Mouse (Mus musculus): ENCODE data around the gene Magee2. TPM values are rescaled to one million over a fixed set of nuclear protein-coding genes. Genes with fewer than 3 reads are reported as not detected.
"Not testable (repeated sequence)": the region's sequence is repeated elsewhere in the genome, so short reads cannot be mapped to it uniquely, and the experiment has no call there.

Magee2 gene
- polyA plus RNA-seq (2015; fragmentation: Nextera tagmentation; extraction: Ambion mirVana), result 1.1 and 1.7 TPM in 2 replicates

- H3K36me3 ChIP-seq, result no peaks in the 10 kb centered on the region
- H3K4me2 ChIP-seq, result peak within 1 kb of the TSS; percentile 69
- H3K27me3 ChIP-seq, result peaks cover 23% of the 10 kb centered on the region
- no peak within 1 kb of the TSS for H3K27ac ChIP-seq
- peak within 1 kb of the TSS; percentile 48 for H3K9ac ChIP-seq
- WGBS, result 19% methylated on average over 37 of the region's 37 CpGs
- ATAC-seq (replicated peaks; ENCODE audit: insufficient number of reproducible peaks, insufficient read depth, low FRiP score, low read depth), result no peak
- peak within 1 kb of the TSS; percentile 53 for H3K4me3 ChIP-seq
- no peaks in the 10 kb centered on the region for H3K4me1 ChIP-seq (replicated peaks)
- H3K9me3 ChIP-seq (replicated peaks), result no peaks in the 10 kb centered on the region
Measured at GRCm38 (mm10) chrX:104856751-104857341, at the start of gene Magee2. Gene Magee2 (minus strand): TSS chrX:104857267.

- no peaks in the 10 kb centered on the region for H3K36me3 ChIP-seq
- WGBS, result 38% methylated on average over 9 of the region's 9 CpGs
- no peak for ATAC-seq (replicated peaks; ENCODE audit: insufficient number of reproducible peaks, insufficient read depth, low FRiP score, low read depth)
- no peak overlapping the region for H3K9ac ChIP-seq
- H3K4me2 ChIP-seq, result no peak overlapping the region
- H3K27me3 ChIP-seq, result peaks cover 23% of the 10 kb centered on the region
- H3K4me3 ChIP-seq, result no peak overlapping the region
- H3K9me3 ChIP-seq (replicated peaks), result no peaks in the 10 kb centered on the region
- H3K27ac ChIP-seq, result no peak overlapping the region
- no peaks in the 10 kb centered on the region for H3K4me1 ChIP-seq (replicated peaks)
Measured at GRCm38 (mm10) chrX:104853610-104854009, 3.5 kb downstream of the Magee2 start.

- H3K9me3 ChIP-seq (replicated peaks); H3K9ac ChIP-seq; ATAC-seq (replicated peaks; ENCODE audit: insufficient number of reproducible peaks, insufficient read depth, low FRiP score, low read depth); H3K27me3 ChIP-seq; H3K4me1 ChIP-seq (replicated peaks); H3K27ac ChIP-seq; H3K36me3 ChIP-seq; H3K4me2 ChIP-seq; H3K4me3 ChIP-seq: not testable (repeated sequence)
- 76% methylated on average over 4 of the region's 5 CpGs for WGBS
Measured at GRCm38 (mm10) chrX:104817583-104817982, 39.5 kb downstream of the Magee2 start.

GRCm38 (mm10) chrX:104816987-104817386 lies 40.1 kb downstream of the Magee2 start:
- not testable (repeated sequence) for ATAC-seq (replicated peaks; ENCODE audit: insufficient number of reproducible peaks, insufficient read depth, low FRiP score, low read depth); H3K27me3 ChIP-seq; H3K9me3 ChIP-seq (replicated peaks); H3K4me2 ChIP-seq; H3K36me3 ChIP-seq; H3K9ac ChIP-seq; H3K4me3 ChIP-seq; H3K4me1 ChIP-seq (replicated peaks); H3K27ac ChIP-seq
- WGBS, result 82% methylated on average over 1 of the region's 3 CpGs

- ATAC-seq (replicated peaks; ENCODE audit: insufficient number of reproducible peaks, insufficient read depth, low FRiP score, low read depth); H3K4me1 ChIP-seq (replicated peaks); H3K36me3 ChIP-seq; H3K9me3 ChIP-seq (replicated peaks); H3K4me3 ChIP-seq; H3K9ac ChIP-seq; H3K27ac ChIP-seq; H3K27me3 ChIP-seq; H3K4me2 ChIP-seq: not testable (repeated sequence)
- WGBS, result 46% methylated on average over 3 of the region's 4 CpGs
Measured at GRCm38 (mm10) chrX:104813704-104814103, 43.4 kb downstream of the Magee2 start.

Other genes starting within 250 kb of the Magee2 start
- 4.1 and 5.4 TPM in 2 replicates for gene Zdhhc15, start 186.2 kb downstream of the Magee2 start, polyA plus RNA-seq (2015; fragmentation: Nextera tagmentation; extraction: Ambion mirVana)
- gene Pbdc1, start 222.5 kb upstream of the Magee2 start, polyA plus RNA-seq (2015; fragmentation: Nextera tagmentation; extraction: Ambion mirVana), result 33.3 and 37.1 TPM in 2 replicates